Mouse (Mus musculus): ENCODE measurements around the gene Ap3d1. TPM values are rescaled to one million over a fixed set of nuclear protein-coding genes. Genes with fewer than 3 reads are reported as not detected.

Ap3d1 gene
- total RNA-seq, 2 experiments from 2014 or later = 146 to 151 TPM

GRCm38 (mm10) chr10:80661149-80661548 is 80.9 kb downstream of the Ap3d1 start:
- no peak for DNase-seq (ENCODE audit: extremely low spot score in 1 of 2, low spot score in 2 of 2)
- intact Hi-C loops (cut with DNase I) = no loop called here

GRCm38 (mm10) chr10:80659213-80659612 is 82.9 kb downstream of the Ap3d1 start:
- intact Hi-C loops (cut with DNase I) = no loop called here
- DNase-seq (ENCODE audit: extremely low spot score in 1 of 2, low spot score in 2 of 2) = peak; percentile 73 to 79

- no peak for DNase-seq (ENCODE audit: extremely low spot score in 1 of 2, low spot score in 2 of 2)
- intact Hi-C loops (cut with DNase I) = no loop called here
Observed at GRCm38 (mm10) chr10:80658841-80659202, 83.2 kb downstream of the Ap3d1 start.

GRCm38 (mm10) chr10:80658194-80658840 is 83.7 kb downstream of the Ap3d1 start:
- DNase-seq (ENCODE audit: extremely low spot score in 1 of 2, low spot score in 2 of 2) = no peak
- intact Hi-C loops (cut with DNase I) = no loop called here

Other genes with a start within 250 kb of the Ap3d1 start
- not detected for gene Onecut3, start 247.4 kb downstream of the Ap3d1 start, total RNA-seq (2021)
- gene Atp8b3, start 203.1 kb downstream of the Ap3d1 start, total RNA-seq (2021) = under 1 TPM; 0.14 to 0.49 TPM
- 10 to 100 TPM; 49.5 to 49.6 TPM for gene Rexo1, start 180.7 kb downstream of the Ap3d1 start, total RNA-seq (2021)
- 10 to 100 TPM; 40.1 to 46.3 TPM for gene Klf16, start 164.9 kb downstream of the Ap3d1 start, total RNA-seq (2021)
- gene Abhd17a, start 151.9 kb downstream of the Ap3d1 start, total RNA-seq (2021) = 100 to 1,000 TPM; 191 to 194 TPM
- 10 to 100 TPM; 37.5 to 37.9 TPM for gene Scamp4, start 139.4 kb downstream of the Ap3d1 start, total RNA-seq (2021)
- gene Adat3, start 139.4 kb downstream of the Ap3d1 start, total RNA-seq (2021) = 1 to 10 TPM; 4.3 TPM
- 1 to 10 TPM; 2.0 to 3.0 TPM for gene Gm49322, start 136.2 kb downstream of the Ap3d1 start, total RNA-seq (2021)
- gene Csnk1g2, start 119.4 kb downstream of the Ap3d1 start, total RNA-seq (2021) = 100 to 1,000 TPM; 156 to 167 TPM
- gene Btbd2, start 85.2 kb downstream of the Ap3d1 start, total RNA-seq (2021) = 10 to 100 TPM; 89.6 to 91.0 TPM
- gene Mknk2, start 64.2 kb downstream of the Ap3d1 start, total RNA-seq (2021) = 10 to 100 TPM; 46.1 to 47.1 TPM
- gene Mob3a, start 40.3 kb downstream of the Ap3d1 start, total RNA-seq (2021) = 10 to 100 TPM; 21.8 to 24.7 TPM
- gene Izumo4, start 40.1 kb downstream of the Ap3d1 start, total RNA-seq (2021) = 10 to 100 TPM; 56.3 to 63.5 TPM
- gene Dot1l, start 12.9 kb upstream of the Ap3d1 start, total RNA-seq (2021) = 10 to 100 TPM; 59.1 to 60.1 TPM
- 10 to 100 TPM; 39.7 to 43.1 TPM for gene Sf3a2, start 55.9 kb upstream of the Ap3d1 start, total RNA-seq (2021)
- 10 to 100 TPM; 57.0 to 62.1 TPM for gene Plekhj1, start 56.4 kb upstream of the Ap3d1 start, total RNA-seq (2021)
- gene Amh, start 63.0 kb upstream of the Ap3d1 start, total RNA-seq (2021) = 1 to 10 TPM; 1.7 to 2.0 TPM
- gene Jsrp1, start 71.2 kb upstream of the Ap3d1 start, total RNA-seq (2021) = 1 to 10 TPM; 1.6 to 2.0 TPM
- gene Oaz1, start 84.4 kb upstream of the Ap3d1 start, total RNA-seq (2021) = 100 to 1,000 TPM; 414 to 433 TPM
- gene Lingo3, start 101.8 kb upstream of the Ap3d1 start, total RNA-seq (2021) = 10 to 100 TPM; 25.4 to 30.9 TPM
- gene Lsm7, start 112.9 kb upstream of the Ap3d1 start, total RNA-seq (2021) = 10 to 100 TPM; 51.1 to 57.3 TPM
- 10 to 100 TPM; 81.5 to 90.2 TPM for gene Sppl2b, start 113.0 kb upstream of the Ap3d1 start, total RNA-seq (2021)
- under 1 TPM in 1 of 2 experiments, not detected in 1; 0.13 TPM for gene Tmprss9, start 129.6 kb upstream of the Ap3d1 start, total RNA-seq (2021)
- gene Timm13, start 158.7 kb upstream of the Ap3d1 start, total RNA-seq (2021) = 100 to 1,000 TPM; 158 to 161 TPM
- gene Lmnb2, start 176.0 kb upstream of the Ap3d1 start, total RNA-seq (2021) = 10 to 100 TPM; 20.4 to 21.3 TPM
- 10 to 100 TPM in 1 of 2 experiments, 1 to 10 TPM in 1; 8.2 to 10.4 TPM for gene Gadd45b, start 187.8 kb upstream of the Ap3d1 start, total RNA-seq (2021)